Comparison of ENCODE assay signal across 7 mouse cellular contexts in genomic region chr9:56089778-56090520, GRCm38 (mm10). TPM values are rescaled to one million over a fixed set of nuclear protein-coding genes. Genes with fewer than 3 reads are reported as not detected.
DNase-seq lines count a peak whose midpoint lies in the region; ATAC-seq and TF ChIP-seq lines count a peak whose summit lies in the region.

Gene Pstpip1, plus strand, starts transcription at chr9:56089962.

- no peaks in the 10 kb centered on the region for H3K9me3 ChIP-seq in embryonic facial prominence, embryonic 14.5 days (ENCODE audit: control insufficient read depth, low read length)
- no peaks in the 10 kb centered on the region for H3K9me3 ChIP-seq in limb, embryonic 14.5 days (ENCODE audit: control insufficient read depth, low read length)
- no peaks in the 10 kb centered on the region for H3K9me3 ChIP-seq in midbrain, embryonic 15.5 days

- no peaks in the 10 kb centered on the region for H3K36me3 ChIP-seq in embryonic facial prominence, embryonic 14.5 days (ENCODE audit: control insufficient read depth, insufficient read depth, low read length)
- H3K36me3 ChIP-seq in kidney, adult 2 months (ENCODE audit: control insufficient read depth, insufficient read depth, low read length) = no peaks in the 10 kb centered on the region
- H3K36me3 ChIP-seq in limb, embryonic 14.5 days (ENCODE audit: control insufficient read depth, insufficient read depth, low read length) = no peaks in the 10 kb centered on the region
- no peaks in the 10 kb centered on the region for H3K36me3 ChIP-seq in midbrain, embryonic 15.5 days (replicated peaks)
- no peaks in the 10 kb centered on the region for H3K36me3 ChIP-seq in spleen, adult 2 months (ENCODE audit: control insufficient read depth, insufficient read depth, low read length)

- TF ChIP-seq POLR2A in kidney, adult 2 months (IDR thresholded peaks at IDR 0.05; ENCODE audit: low read depth, low read length) = no peak
- TF ChIP-seq POLR2A in limb, embryonic 14.5 days (IDR thresholded peaks at IDR 0.05; ENCODE audit: borderline replicate concordance, extremely low read depth, insufficient read depth, insufficient read length) = no peak
- TF ChIP-seq POLR2A in spleen, adult 2 months (IDR thresholded peaks at IDR 0.05; ENCODE audit: low read depth, low read length) = peak; percentile 85

- TF ChIP-seq CTCF in kidney, adult 2 months (conservative IDR thresholded peaks at IDR 0.05; ENCODE audit: insufficient read depth, insufficient read length, low read depth, low read length) = no peak
- no peak for TF ChIP-seq CTCF in spleen, adult 2 months (IDR thresholded peaks at IDR 0.05; ENCODE audit: extremely low read depth, insufficient read depth, insufficient read length, insufficient replicate concordance)

- peak; percentile 90 for ATAC-seq in embryonic facial prominence, embryonic 14.5 days (ENCODE audit: low read depth)
- ATAC-seq in limb, embryonic 14.5 days (ENCODE audit: low FRiP score, low read depth) = peak; percentile 74
- peak; percentile 76 for ATAC-seq in midbrain, embryonic 15.5 days (replicated peaks)

- WGBS in embryonic facial prominence, embryonic 14.5 days = 22% methylated on average over 20 of the region's 22 CpGs
- whole genome bisulfite sequencing in kidney, adult 2 months = 26% methylated on average over 22 of the region's 22 CpGs
- 13% methylated on average over 21 of the region's 22 CpGs for WGBS in limb, embryonic 14.5 days
- 31% methylated on average over 22 of the region's 22 CpGs for WGBS in midbrain, embryonic 15.5 days
- WGBS in spleen, adult 2 months = 5% methylated on average over 22 of the region's 22 CpGs

- peak within 1 kb of the TSS; percentile 47 for H3K9ac ChIP-seq in embryonic facial prominence, embryonic 14.5 days (ENCODE audit: low read depth, low read length)
- H3K9ac ChIP-seq in limb, embryonic 14.5 days (ENCODE audit: low read depth, low read length, severe bottlenecking) = peak within 1 kb of the TSS; percentile 44; the same call in 1 of the 2 replicates
- H3K9ac ChIP-seq in midbrain, embryonic 15.5 days = no peak within 1 kb of the TSS

- H3K4me3 ChIP-seq in embryonic facial prominence, embryonic 14.5 days (ENCODE audit: low read depth, low read length) = peak within 1 kb of the TSS; percentile 4; the same call in 1 of the 2 replicates
- H3K4me3 ChIP-seq in kidney, adult 2 months (ENCODE audit: insufficient read depth, low read depth, low read length) = peak within 1 kb of the TSS; percentile 3; the same call in 1 of the 2 replicates
- peak within 1 kb of the TSS; percentile 16 for H3K4me3 ChIP-seq in limb, embryonic 14.5 days (replicated peaks; ENCODE audit: low read length)
- no peak within 1 kb of the TSS for H3K4me3 ChIP-seq in midbrain, embryonic 15.5 days
- peak within 1 kb of the TSS; percentile 70 for H3K4me3 ChIP-seq in spleen, adult 2 months (ENCODE audit: extremely low read depth, insufficient read depth, insufficient read length)

- H3K27me3 ChIP-seq in embryonic facial prominence, embryonic 14.5 days (replicated peaks; ENCODE audit: control insufficient read depth, insufficient read depth, low read length) = no peaks in the 10 kb centered on the region
- H3K27me3 ChIP-seq in kidney, adult 2 months (replicated peaks; ENCODE audit: control insufficient read depth, insufficient read depth, low read length) = no peaks in the 10 kb centered on the region
- H3K27me3 ChIP-seq in limb, embryonic 14.5 days (ENCODE audit: control insufficient read depth, insufficient read depth, low read length) = no peaks in the 10 kb centered on the region
- H3K27me3 ChIP-seq in midbrain, embryonic 15.5 days (replicated peaks) = no peaks in the 10 kb centered on the region
- H3K27me3 ChIP-seq in spleen, adult 2 months (ENCODE audit: control insufficient read depth, insufficient read depth, low read length) = no peaks in the 10 kb centered on the region

- H3K4me1 ChIP-seq in embryonic facial prominence, embryonic 14.5 days (ENCODE audit: control insufficient read depth, insufficient read depth, low read length) = peaks cover 18% of the 10 kb centered on the region
- no peaks in the 10 kb centered on the region for H3K4me1 ChIP-seq in kidney, adult 2 months (ENCODE audit: control insufficient read depth, insufficient read depth, low read length)
- H3K4me1 ChIP-seq in limb, embryonic 14.5 days (ENCODE audit: control insufficient read depth, insufficient read depth, low read length) = peaks cover 12% of the 10 kb centered on the region
- peaks cover 11% of the 10 kb centered on the region; the same call in 1 of the 2 replicates for H3K4me1 ChIP-seq in midbrain, embryonic 15.5 days
- H3K4me1 ChIP-seq in spleen, adult 2 months (ENCODE audit: control insufficient read depth, insufficient read depth, insufficient read length) = peaks cover 14% of the 10 kb centered on the region; the same call in 1 of the 2 replicates

- H3K27ac ChIP-seq in embryonic facial prominence, embryonic 14.5 days (replicated peaks; ENCODE audit: low read depth, low read length) = peak within 1 kb of the TSS; percentile 80
- H3K27ac ChIP-seq in kidney, adult 2 months (ENCODE audit: insufficient read depth, low read depth, low read length) = no peak within 1 kb of the TSS
- peak within 1 kb of the TSS; percentile 55; the same call in 1 of the 2 replicates for H3K27ac ChIP-seq in limb, embryonic 14.5 days (replicated peaks; ENCODE audit: low read depth, low read length)
- peak within 1 kb of the TSS; percentile 30; the same call in 1 of the 2 replicates for H3K27ac ChIP-seq in midbrain, embryonic 15.5 days
- peak within 1 kb of the TSS; percentile 93 for H3K27ac ChIP-seq in spleen, adult 2 months (ENCODE audit: insufficient read depth, low read length)

- H3K4me2 ChIP-seq in embryonic facial prominence, embryonic 14.5 days (ENCODE audit: low read depth, low read length) = peak within 1 kb of the TSS; percentile 45
- peak within 1 kb of the TSS; percentile 39 for H3K4me2 ChIP-seq in limb, embryonic 14.5 days (replicated peaks; ENCODE audit: low read depth, low read length, severe bottlenecking)
- peak within 1 kb of the TSS; percentile 1; the same call in 1 of the 2 replicates for H3K4me2 ChIP-seq in midbrain, embryonic 15.5 days

- DNase-seq in adrenal gland, postnatal 14 days = peak; percentile 88
- DNase-seq in embryonic facial prominence, embryonic 14.5 days (ENCODE audit: low spot score) = peak; percentile 87
- peak; percentile 63 for DNase-seq in heart, adult 8-10 months (ENCODE audit: low spot score)
- peak; percentile 57 for DNase-seq in kidney, adult 2 months
- peak; percentile 73 for DNase-seq in limb, embryonic 14.5 days (ENCODE audit: low spot score)
- DNase-seq in spleen, adult 2 months (ENCODE audit: low read depth in 1 of 2, low spot score in 2 of 2) = peak in 1 of 2 experiments; percentile 86

RNA-seq across cellular contexts. Expression of gene Pstpip1, which starts in this region (rescaled TPM):
- total RNA-seq in adrenal gland, postnatal 14 days (2021) = 1.3 and 8.9 TPM in 2 replicates
- 2.1 and 3.4 TPM in 2 replicates for polyA plus RNA-seq in embryonic facial prominence, embryonic 14.5 days (2014; fragmentation: Nextera tagmentation; extraction: Ambion mirVana)
- 1 to 10 TPM in 3 of 4 experiments, under 1 TPM in 1; 0.97 to 2.0 (median 1.1) TPM for total RNA-seq in heart, adult 8-10 months (2022)
- polyA plus RNA-seq in kidney, adult 2 months (2012; rRNA removed) = 1.5 and 3.3 TPM in 2 replicates
- polyA plus RNA-seq in limb, embryonic 14.5 days (2012; rRNA removed) = 2.6 and 4.3 TPM in 2 replicates
- 1.3 and 1.4 TPM in 2 replicates for polyA plus RNA-seq in limb, embryonic 14.5 days (2014; fragmentation: Nextera tagmentation; extraction: Ambion mirVana)
- polyA plus RNA-seq in midbrain, embryonic 15.5 days (2015; fragmentation: Nextera tagmentation; extraction: Ambion mirVana) = 0.58 and 0.73 TPM in 2 replicates
- 51.8 and 65.0 TPM in 2 replicates for polyA plus RNA-seq in spleen, adult 2 months (2012; rRNA removed)

Comparison
In these comparisons a context has a peak if more than half of its experiments do, and no peak if none do; other contexts are left out.
1. Peak in ATAC-seq, H3K27ac ChIP-seq and H3K4me2 ChIP-seq in midbrain, embryonic 15.5 days; RNA of the gene not detected or under 1 TPM.